Mouse (Mus musculus) neural tube, embryonic 13.5 days (tissue): ENCODE results near the gene Macf1. TPM values are rescaled to one million over a fixed set of nuclear protein-coding genes. Genes with fewer than 3 reads are reported as not detected.
A peak's percentile ranks its signal among the peaks of the same experiment; 100 is the strongest.

ENCODE experiments used
- ATAC-seq: fragments of 200-750 bp; cut with Nextera tagmentation; 2 replicates; pipeline ENCODE4 v1.8.0; 2017; ENCODE audit warnings: low read depth, mild to moderate bottlenecking, moderate TSS enrichment, moderate library complexity
- H3K27ac ChIP-seq: fragments of 300-500 bp; sonication (generic); replicated peaks from 2 replicates; pipeline ENCODE4 v1.5.1; 2015; ENCODE audit warnings: moderate library complexity, mild to moderate bottlenecking, inconsistent platforms
- H3K27me3 ChIP-seq: fragments of 300-500 bp; sonication (generic); 2 replicates; pipeline ENCODE4 v1.6.1; 2015; ENCODE audit warnings: mild to moderate bottlenecking, inconsistent platforms
- H3K36me3 ChIP-seq: fragments of 300-500 bp; sonication (generic); 2 replicates; pipeline ENCODE4 v1.6.1; 2015; ENCODE audit warnings: mild to moderate bottlenecking, inconsistent platforms
- H3K4me1 ChIP-seq: fragments of 300-500 bp; sonication (generic); replicated peaks from 2 replicates; pipeline ENCODE4 v1.6.1; 2015; ENCODE audit warnings: inconsistent platforms
- H3K4me2 ChIP-seq: fragments of 300-500 bp; sonication (generic); 2 replicates; pipeline ENCODE4 v1.6.1; 2015; ENCODE audit warnings: inconsistent platforms, mild to moderate bottlenecking, moderate library complexity
- H3K4me3 ChIP-seq: fragments of 300-500 bp; sonication (generic); 2 replicates; pipeline ENCODE4 v1.5.1; 2015; ENCODE audit warnings: mild to moderate bottlenecking, inconsistent platforms
- H3K9ac ChIP-seq: fragments of 300-500 bp; sonication (generic); 2 replicates; pipeline ENCODE4 v1.6.1; 2015; ENCODE audit warnings: moderate library complexity, mild to moderate bottlenecking, inconsistent platforms
- H3K9me3 ChIP-seq: fragments of 300-500 bp; sonication (generic); 2 replicates; pipeline ENCODE4 v1.6.1; 2016; ENCODE audit warnings: inconsistent platforms
- WGBS: fragments of 180-500 bp; shearing (Covaris S2); methylation state at CpG from one replicate; pipeline ENCODE4 v1.1.7; 2015; 5-methylcytosine and 5-hydroxymethylcytosine counted together
- polyA plus RNA-seq: library from polyadenylated mRNA; unstranded; fragments of >200 nt; fragmentation: Nextera tagmentation; extraction: Ambion mirVana; gene quantifications from 2 replicates; pipeline ENCODE4 v1.2.1, GENCODE M21; 2015

Gene Macf1
- polyA plus RNA-seq, 1 experiment from 2014 or later, result 57.7 TPM

DNA sequence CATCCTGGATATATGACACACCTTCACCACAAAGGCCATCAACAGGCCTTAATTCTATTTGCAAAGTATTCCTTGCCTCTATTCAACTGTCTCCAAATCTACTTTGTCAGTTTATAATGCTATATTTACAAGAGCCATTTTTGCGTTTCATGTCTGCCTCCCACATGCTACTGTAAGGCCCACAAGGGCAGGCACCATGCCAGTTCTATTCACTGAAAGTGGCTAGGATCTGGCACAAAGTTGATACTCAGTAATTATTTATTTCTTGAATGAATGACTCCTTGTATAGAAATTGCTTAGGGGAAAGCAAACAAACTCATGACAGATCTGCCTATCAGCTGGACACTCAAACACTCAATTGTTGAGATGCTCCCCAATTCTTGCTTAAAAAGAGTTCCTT is 280.1 kb downstream of the Macf1 start:
- WGBS, result 26% methylated on average over 1 of the region's 1 CpGs
- Histone ChIP-seq H3K9me3 (no peaks in the 10 kb centered on the region), H3K4me3 (no peak overlapping the region), H3K9ac (no peak overlapping the region), H3K27ac (no peak overlapping the region), H3K27me3 (no peaks in the 10 kb centered on the region), H3K4me1 (peaks cover 75% of the 10 kb centered on the region), H3K4me2 (peak overlapping the region; percentile 80), H3K36me3 (peaks cover 23% of the 10 kb centered on the region)
- no peak for ATAC-seq

DNA sequence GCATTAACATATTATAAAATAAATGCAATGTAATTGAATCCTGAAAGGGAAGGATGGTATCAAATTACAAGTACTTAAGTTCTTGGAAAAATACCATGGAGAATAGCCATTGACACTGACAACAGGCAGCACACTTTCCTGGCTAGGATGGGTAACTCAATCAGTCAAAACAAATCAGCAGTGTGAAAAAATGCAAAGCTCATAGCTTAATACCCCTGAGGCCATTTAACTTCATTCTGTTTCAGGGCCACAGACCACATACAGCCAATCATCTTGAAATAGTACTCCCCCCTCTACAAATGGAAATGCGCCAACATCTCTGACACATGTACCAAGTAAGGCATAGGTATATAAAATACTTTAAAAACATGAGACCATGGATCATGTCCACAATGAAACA is 281.9 kb downstream of the Macf1 start:
- no peaks in the 10 kb centered on the region for H3K27me3 ChIP-seq
- H3K9ac ChIP-seq, result no peak overlapping the region
- H3K9me3 ChIP-seq, result no peaks in the 10 kb centered on the region
- H3K4me1 ChIP-seq, result peaks cover 57% of the 10 kb centered on the region
- WGBS, result 56% methylated on average over 1 of the region's 1 CpGs
- H3K36me3 ChIP-seq, result peaks cover 34% of the 10 kb centered on the region
- ATAC-seq, result no peak
- no peak overlapping the region for H3K4me2 ChIP-seq
- no peak overlapping the region for H3K27ac ChIP-seq
- no peak overlapping the region for H3K4me3 ChIP-seq

DNA sequence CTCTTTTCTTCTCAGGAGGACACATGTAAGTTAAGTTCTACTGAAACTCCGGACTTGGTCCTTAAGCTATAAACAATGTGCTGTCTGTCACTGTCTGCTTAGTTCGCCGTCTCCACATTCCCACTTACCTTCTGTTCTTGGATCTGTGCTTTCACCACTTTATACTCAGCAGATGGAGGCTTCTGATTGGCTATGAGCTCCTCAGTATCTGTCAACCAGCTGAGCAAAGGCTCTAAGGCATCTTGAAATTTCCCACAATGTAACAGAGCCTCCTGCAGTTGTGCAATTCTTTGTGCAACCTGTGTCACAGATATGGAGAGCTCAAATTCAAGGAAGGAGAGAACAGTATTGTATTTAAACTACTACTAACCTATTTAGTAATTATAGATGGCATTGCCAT is 282.9 kb downstream of the Macf1 start:
- Histone ChIP-seq H3K9ac (no peak overlapping the region), H3K4me2 (no peak overlapping the region), H3K4me3 (no peak overlapping the region), H3K36me3 (peaks cover 43% of the 10 kb centered on the region), H3K4me1 (peaks cover 48% of the 10 kb centered on the region), H3K9me3 (no peaks in the 10 kb centered on the region), H3K27me3 (no peaks in the 10 kb centered on the region), H3K27ac (no peak overlapping the region)
- 72% methylated on average over 3 of the region's 3 CpGs for WGBS
- no peak for ATAC-seq

DNA sequence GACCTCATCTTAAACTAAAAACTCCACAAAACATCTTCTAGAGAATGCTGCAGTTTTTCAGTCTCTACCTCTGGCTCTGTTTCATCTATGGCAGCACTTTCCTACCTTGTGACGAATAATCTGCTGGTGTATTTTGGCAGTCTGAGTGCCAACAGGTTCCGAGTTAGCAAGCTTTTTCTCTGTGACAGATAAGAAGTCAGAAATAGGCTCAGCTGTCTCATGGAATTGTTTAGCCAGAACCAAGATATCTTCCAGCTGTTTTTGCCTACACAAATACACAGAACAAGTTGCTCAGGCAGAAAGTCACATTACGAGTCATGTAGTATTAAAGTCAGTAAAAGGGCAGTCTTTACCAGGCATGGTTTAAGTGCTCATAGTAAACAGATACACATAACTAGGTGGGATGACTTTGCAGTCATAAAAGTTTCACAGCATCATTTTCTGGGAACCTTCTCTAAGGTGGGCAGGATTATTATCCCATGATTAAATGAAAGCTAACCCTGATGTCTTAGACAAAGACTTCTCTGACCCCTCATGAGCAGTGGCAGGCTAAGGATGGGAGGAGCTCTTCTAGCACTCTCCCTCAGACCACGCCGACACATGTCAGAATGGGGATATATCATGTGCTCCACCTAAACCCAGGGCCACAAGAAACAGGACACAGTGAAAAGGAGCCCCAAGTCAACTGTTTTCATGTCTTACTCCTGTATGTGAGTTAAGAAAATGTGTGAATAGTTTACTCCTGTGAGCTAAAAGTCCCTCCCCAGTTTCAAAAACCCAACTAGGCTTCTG is 286.3 kb downstream of the Macf1 start:
- Histone ChIP-seq H3K9me3 (no peaks in the 10 kb centered on the region), H3K4me1 (peaks cover 17% of the 10 kb centered on the region), H3K4me2 (no peak overlapping the region), H3K9ac (no peak overlapping the region), H3K27ac (no peak overlapping the region), H3K4me3 (no peak overlapping the region), H3K36me3 (peaks cover 76% of the 10 kb centered on the region), H3K27me3 (no peaks in the 10 kb centered on the region)
- no peak for ATAC-seq
- WGBS, result 91% methylated on average over 5 of the region's 5 CpGs

DNA sequence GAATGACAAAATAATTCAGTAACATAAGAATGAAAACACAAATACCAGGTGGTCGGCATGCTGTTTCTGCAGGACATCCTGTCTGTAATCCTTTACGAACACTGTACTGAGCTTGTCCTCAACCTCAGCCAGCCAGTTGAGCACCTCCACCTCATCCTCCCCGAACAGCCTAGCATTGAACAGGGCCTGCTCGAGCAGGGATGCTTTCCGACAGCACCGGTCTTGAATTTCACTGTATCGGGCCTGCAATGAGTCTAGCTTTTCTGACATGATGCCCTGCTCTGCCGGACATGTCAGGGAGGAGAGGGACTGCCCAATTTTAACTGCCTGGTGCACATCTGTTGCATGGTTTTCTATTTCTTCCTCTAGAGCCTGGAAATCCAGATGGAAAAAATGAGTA is 287.1 kb downstream of the Macf1 start:
- H3K9ac ChIP-seq, result no peak overlapping the region
- no peak overlapping the region for H3K4me2 ChIP-seq
- peaks cover 84% of the 10 kb centered on the region for H3K36me3 ChIP-seq
- ATAC-seq, result no peak
- H3K9me3 ChIP-seq, result no peaks in the 10 kb centered on the region
- H3K27me3 ChIP-seq, result no peaks in the 10 kb centered on the region
- H3K4me1 ChIP-seq, result peaks cover 10% of the 10 kb centered on the region
- H3K27ac ChIP-seq, result no peak overlapping the region
- 94% methylated on average over 8 of the region's 8 CpGs for WGBS
- no peak overlapping the region for H3K4me3 ChIP-seq

DNA sequence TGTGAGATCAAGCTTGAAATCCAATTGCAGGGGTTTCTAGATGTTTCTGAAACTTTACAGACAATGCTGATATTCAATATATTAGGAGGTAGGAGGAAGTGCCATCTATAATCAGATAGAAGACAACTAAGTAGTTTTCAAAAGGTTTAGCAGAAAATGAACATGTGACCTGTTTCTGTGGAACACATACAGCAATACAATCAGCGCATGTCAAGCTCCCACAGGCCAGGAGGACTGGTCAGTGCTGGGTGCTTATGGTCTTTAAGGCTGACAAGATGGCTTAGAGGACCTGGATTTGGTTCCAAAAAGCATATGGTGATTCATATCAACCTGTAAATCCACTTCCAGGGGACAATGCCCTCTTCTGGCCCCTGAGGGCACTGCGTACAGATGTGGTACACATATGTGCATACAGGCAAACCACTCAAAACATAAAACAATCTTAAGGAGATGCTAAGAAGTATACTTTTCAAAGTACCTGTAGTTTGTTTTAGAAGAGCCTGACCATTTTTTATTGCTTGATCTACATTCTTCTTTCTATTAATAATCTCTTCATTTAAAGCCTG is 288.6 kb downstream of the Macf1 start:
- Histone ChIP-seq H3K27ac (peak overlapping the region; percentile 39; the same call in 1 of the 2 replicates), H3K9ac (no peak overlapping the region), H3K4me2 (no peak overlapping the region), H3K4me1 (no peaks in the 10 kb centered on the region), H3K27me3 (no peaks in the 10 kb centered on the region), H3K9me3 (no peaks in the 10 kb centered on the region), H3K4me3 (no peak overlapping the region), H3K36me3 (peaks cover 86% of the 10 kb centered on the region)
- no peak for ATAC-seq
- 97% methylated on average over 2 of the region's 2 CpGs for WGBS

DNA sequence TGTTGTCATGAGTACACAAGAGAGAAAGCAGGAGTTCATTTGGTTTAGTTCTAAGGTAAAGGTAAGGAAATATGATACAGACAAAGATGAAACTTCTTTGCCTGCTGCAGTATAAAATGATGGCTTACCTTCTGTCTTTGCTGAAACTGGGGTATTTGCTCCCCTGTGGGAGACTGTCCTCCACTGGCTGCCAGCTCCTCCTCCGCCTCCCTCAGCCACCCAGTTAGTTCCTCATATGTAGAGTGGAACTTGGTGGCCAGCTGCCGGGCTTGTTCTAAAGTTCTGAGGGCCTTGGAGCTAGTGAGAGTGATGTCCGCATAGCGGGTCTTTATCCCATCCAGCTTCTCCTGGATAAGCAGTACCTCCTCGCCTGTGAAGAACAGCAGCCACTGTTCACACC is 289.3 kb downstream of the Macf1 start:
- Histone ChIP-seq H3K4me1 (no peaks in the 10 kb centered on the region), H3K4me3 (no peak overlapping the region), H3K9ac (no peak overlapping the region), H3K36me3 (peaks cover 89% of the 10 kb centered on the region), H3K27ac (peak overlapping the region; percentile 39; the same call in 1 of the 2 replicates), H3K4me2 (no peak overlapping the region), H3K27me3 (no peaks in the 10 kb centered on the region), H3K9me3 (no peaks in the 10 kb centered on the region)
- ATAC-seq, result no peak
- 82% methylated on average over 5 of the region's 5 CpGs for WGBS

DNA sequence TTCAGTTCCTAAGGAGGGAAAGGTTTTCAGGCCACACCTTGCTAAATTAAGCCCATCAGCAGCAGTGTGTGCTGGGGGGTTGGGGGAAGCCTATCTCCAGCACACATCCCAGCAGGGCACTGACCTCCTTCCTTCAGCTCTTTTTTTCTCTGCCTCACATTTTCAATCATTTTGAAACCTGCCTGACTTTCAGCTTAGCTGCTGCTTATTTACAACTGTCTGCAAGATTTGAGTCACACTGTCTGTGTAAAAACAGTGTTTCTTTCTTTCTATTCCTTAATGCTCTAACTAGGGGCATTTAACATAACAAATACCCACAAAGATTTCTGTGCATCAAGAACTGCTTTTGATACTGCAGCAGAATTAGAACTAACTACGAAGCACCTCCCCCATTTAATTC is 289.9 kb downstream of the Macf1 start:
- H3K36me3 ChIP-seq, result peaks cover 88% of the 10 kb centered on the region
- no peak overlapping the region for H3K9ac ChIP-seq
- no peaks in the 10 kb centered on the region for H3K27me3 ChIP-seq
- no peak overlapping the region for H3K4me2 ChIP-seq
- H3K27ac ChIP-seq, result peak overlapping the region; percentile 39
- no peak for ATAC-seq
- no peak overlapping the region for H3K4me3 ChIP-seq
- no peaks in the 10 kb centered on the region for H3K4me1 ChIP-seq
- WGBS, result 58% methylated on average over 1 of the region's 1 CpGs
- no peaks in the 10 kb centered on the region for H3K9me3 ChIP-seq

DNA sequence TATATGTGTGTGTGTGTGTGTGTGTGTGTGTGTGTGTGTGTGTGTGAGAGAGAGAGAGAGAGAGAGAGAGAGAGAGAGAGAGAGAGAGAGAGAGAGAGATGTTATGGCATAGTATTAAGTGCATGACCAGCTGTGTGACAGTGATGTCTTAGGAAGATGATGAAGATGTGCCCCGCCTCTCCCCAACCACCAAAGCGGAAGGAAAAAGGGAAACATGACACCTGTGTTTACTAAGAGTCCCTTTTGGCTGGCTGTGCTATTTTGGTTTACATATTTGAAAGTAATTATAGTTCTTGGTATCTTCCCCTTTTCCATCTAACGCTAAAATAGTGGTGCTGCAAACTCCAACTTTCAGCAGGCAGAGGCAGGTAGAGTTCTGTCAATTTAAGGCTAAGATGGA is 291.2 kb downstream of the Macf1 start:
- no peak overlapping the region for H3K4me3 ChIP-seq
- no peak overlapping the region for H3K9ac ChIP-seq
- WGBS, result 98% methylated on average over 3 of the region's 3 CpGs
- peaks cover 92% of the 10 kb centered on the region for H3K36me3 ChIP-seq
- ATAC-seq, result no peak
- H3K27me3 ChIP-seq, result no peaks in the 10 kb centered on the region
- H3K9me3 ChIP-seq, result no peaks in the 10 kb centered on the region
- H3K4me2 ChIP-seq, result no peak overlapping the region
- no peak overlapping the region for H3K27ac ChIP-seq
- H3K4me1 ChIP-seq, result no peaks in the 10 kb centered on the region

DNA sequence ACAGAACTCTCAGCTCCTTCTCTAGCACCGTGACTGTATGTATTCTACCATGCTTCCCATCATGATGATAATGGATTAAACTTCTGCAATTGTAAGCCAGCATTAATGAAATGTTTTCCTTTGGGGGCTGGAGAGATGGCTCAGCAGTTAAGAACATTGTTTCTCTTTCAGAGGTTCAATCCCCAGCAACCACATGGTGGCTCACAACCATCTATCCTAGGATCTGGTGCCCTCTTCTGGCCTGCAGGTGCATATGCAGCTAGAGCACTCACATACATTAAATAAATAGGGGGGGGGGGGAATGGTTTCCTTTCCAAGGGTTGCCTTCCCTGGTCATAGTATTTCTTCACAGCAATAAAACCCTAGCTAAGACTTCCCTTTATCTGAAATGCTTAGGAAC is 292.0 kb downstream of the Macf1 start:
- no peak overlapping the region for H3K4me2 ChIP-seq
- whole genome bisulfite sequencing, result 78% methylated on average over 1 of the region's 1 CpGs
- no peaks in the 10 kb centered on the region for H3K4me1 ChIP-seq
- no peak for ATAC-seq
- H3K9ac ChIP-seq, result no peak overlapping the region
- H3K27ac ChIP-seq, result no peak overlapping the region
- H3K9me3 ChIP-seq, result no peaks in the 10 kb centered on the region
- no peaks in the 10 kb centered on the region for H3K27me3 ChIP-seq
- H3K4me3 ChIP-seq, result no peak overlapping the region
- peaks cover 92% of the 10 kb centered on the region for H3K36me3 ChIP-seq

DNA sequence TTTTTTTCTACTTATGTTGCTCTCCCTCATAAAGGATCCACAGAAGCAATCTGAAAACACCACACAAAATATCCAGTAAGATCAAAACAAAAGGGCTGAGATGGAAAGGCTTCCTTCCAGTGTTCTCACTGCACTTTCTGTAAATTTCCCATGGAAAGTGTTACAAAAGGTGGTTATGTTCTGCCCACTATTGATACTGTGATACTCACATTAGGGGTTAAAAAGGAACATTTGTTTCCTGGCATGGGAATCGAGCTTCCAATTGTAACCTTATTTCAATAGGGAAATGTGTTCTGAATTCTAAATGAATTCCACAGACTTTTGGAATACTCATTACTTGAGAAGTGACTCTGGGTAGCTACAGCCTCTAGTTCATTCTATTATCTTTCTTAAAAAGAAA is 299.1 kb downstream of the Macf1 start:
- Histone ChIP-seq H3K9ac (no peak overlapping the region), H3K27ac (peak overlapping the region; percentile 69), H3K36me3 (peaks cover 91% of the 10 kb centered on the region), H3K27me3 (no peaks in the 10 kb centered on the region), H3K4me1 (peaks cover 3% of the 10 kb centered on the region; the same call in 1 of the 2 replicates), H3K4me2 (no peak overlapping the region), H3K4me3 (no peak overlapping the region), H3K9me3 (no peaks in the 10 kb centered on the region)
- no peak for ATAC-seq
- 21% methylated on average over 1 of the region's 1 CpGs for WGBS

DNA sequence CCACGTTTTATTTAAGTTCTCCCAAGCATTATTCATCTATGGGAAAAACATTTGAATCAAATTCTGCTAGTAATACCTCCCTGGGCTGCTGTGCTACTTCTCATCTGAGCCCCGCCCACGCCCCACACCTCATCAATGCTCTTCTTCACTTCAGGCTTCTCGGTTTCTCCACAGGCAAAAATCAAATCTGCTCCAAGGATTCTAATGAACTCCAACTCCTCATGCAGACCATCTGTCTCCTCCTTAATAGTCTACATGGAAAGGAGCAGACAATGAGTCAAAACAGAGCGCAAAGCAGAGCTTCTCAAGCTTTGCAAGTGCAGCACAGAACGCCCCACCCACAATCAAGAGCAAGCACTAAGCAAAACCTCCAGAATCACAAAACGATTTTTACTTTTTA is 301.0 kb downstream of the Macf1 start:
- H3K27ac ChIP-seq, result no peak overlapping the region
- H3K9ac ChIP-seq, result no peak overlapping the region
- peaks cover 3% of the 10 kb centered on the region; the same call in 1 of the 2 replicates for H3K4me1 ChIP-seq
- no peak for ATAC-seq
- H3K36me3 ChIP-seq, result peaks cover 86% of the 10 kb centered on the region
- no peak overlapping the region for H3K4me2 ChIP-seq
- H3K9me3 ChIP-seq, result no peaks in the 10 kb centered on the region
- no peaks in the 10 kb centered on the region for H3K27me3 ChIP-seq
- WGBS, result 92% methylated on average over 7 of the region's 7 CpGs
- H3K4me3 ChIP-seq, result no peak overlapping the region

DNA sequence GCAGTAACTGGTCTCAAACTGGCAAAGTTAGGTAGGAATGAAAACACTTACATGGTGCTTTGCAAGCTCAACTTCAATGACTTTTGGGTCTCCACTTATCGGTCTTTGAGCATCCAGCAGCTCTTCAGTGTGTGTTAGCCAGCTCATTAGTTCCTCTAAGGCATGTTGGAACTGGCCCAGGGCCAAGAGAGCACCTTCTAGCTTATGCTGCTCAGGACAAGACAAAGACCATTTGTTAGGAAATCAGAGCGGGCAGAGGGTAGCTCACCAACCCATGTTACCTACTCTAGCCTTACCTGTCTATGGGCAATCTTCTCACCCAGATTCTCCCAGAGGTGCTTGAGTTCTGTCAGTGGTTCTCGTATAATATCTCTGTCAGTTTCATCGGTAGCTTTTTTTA is 302.1 kb downstream of the Macf1 start:
- Histone ChIP-seq H3K27ac (no peak overlapping the region), H3K9ac (no peak overlapping the region), H3K27me3 (no peaks in the 10 kb centered on the region), H3K9me3 (no peaks in the 10 kb centered on the region), H3K4me3 (no peak overlapping the region), H3K4me2 (no peak overlapping the region), H3K4me1 (peaks cover 3% of the 10 kb centered on the region; the same call in 1 of the 2 replicates), H3K36me3 (peaks cover 86% of the 10 kb centered on the region)
- no peak for ATAC-seq
- 88% methylated on average over 4 of the region's 4 CpGs for whole genome bisulfite sequencing
